ENCODE assay signal across 22 mouse cellular contexts in genomic region chr11:96257141-96257540, GRCm38 (mm10). TPM values are rescaled to one million over a fixed set of nuclear protein-coding genes. Genes with fewer than 3 reads are reported as not detected.
DNase-seq lines count a peak whose midpoint lies in the region; ATAC-seq and TF ChIP-seq lines count a peak whose summit lies in the region.
"Had no signal": no experiment of that assay in that cellular context is flagged by ENCODE, and none has a peak within 500 bp of the region (broad histone marks: within the 10 kb centered on the region; RNA-seq: fewer than 3 reads in every experiment).

No protein-coding gene starts in this region.

- H3K27ac ChIP-seq in kidney, adult 2 months (ENCODE audit: insufficient read depth, low read depth, low read length) = peak overlapping the region; percentile 64; the same call in 1 of the 2 replicates
- peak overlapping the region; percentile 39 for H3K27ac ChIP-seq in kidney, postnatal 0 days
- H3K27ac ChIP-seq in neural tube, embryonic 12.5 days = no peak overlapping the region
- no peak overlapping the region for H3K27ac ChIP-seq in neural tube, embryonic 15.5 days (replicated peaks)
- H3K27ac ChIP-seq: embryonic facial prominence, embryonic 13.5 days; forebrain, embryonic 15.5 days; heart, embryonic 13.5 days; hindbrain, embryonic 12.5 days; hindbrain, postnatal 0 days had no signal

- no peaks in the 10 kb centered on the region for H3K9me3 ChIP-seq in kidney, postnatal 0 days (replicated peaks; ENCODE audit: low read length)
- H3K9me3 ChIP-seq in neural tube, embryonic 12.5 days = no peaks in the 10 kb centered on the region
- H3K9me3 ChIP-seq in neural tube, embryonic 15.5 days (replicated peaks) = no peaks in the 10 kb centered on the region
- H3K9me3 ChIP-seq: embryonic facial prominence, embryonic 13.5 days; forebrain, embryonic 15.5 days; heart, embryonic 13.5 days; hindbrain, embryonic 12.5 days had no signal

- peak overlapping the region; percentile 29; the same call in 1 of the 2 replicates for H3K4me2 ChIP-seq in kidney, postnatal 0 days (ENCODE audit: low read length)
- H3K4me2 ChIP-seq in neural tube, embryonic 12.5 days (replicated peaks) = 0 out of 2 replicates have a peak overlapping the region, but pooled peaks have one; percentile 14
- no peak overlapping the region for H3K4me2 ChIP-seq in neural tube, embryonic 15.5 days
- H3K4me2 ChIP-seq: embryonic facial prominence, embryonic 13.5 days; forebrain, embryonic 15.5 days; heart, embryonic 13.5 days; hindbrain, embryonic 12.5 days had no signal

- TF ChIP-seq CTCF in kidney, adult 2 months (conservative IDR thresholded peaks at IDR 0.05; ENCODE audit: insufficient read depth, insufficient read length, low read depth, low read length) = no peak
- no peak for TF ChIP-seq CTCF in kidney, postnatal 0 days (IDR thresholded peaks at IDR 0.05; ENCODE audit: low read depth)

- ATAC-seq in kidney, postnatal 0 days (replicated peaks; ENCODE audit: low FRiP score, low read depth) = no peak
- ATAC-seq in neural tube, embryonic 12.5 days (ENCODE audit: low FRiP score, low read depth) = no peak
- no peak for ATAC-seq in neural tube, embryonic 15.5 days (ENCODE audit: low FRiP score)
- ATAC-seq: forebrain, embryonic 15.5 days; hindbrain, postnatal 0 days had no signal

- H3K4me1 ChIP-seq in kidney, adult 2 months (ENCODE audit: control insufficient read depth, insufficient read depth, low read length) = peaks cover 44% of the 10 kb centered on the region
- peaks cover 38% of the 10 kb centered on the region for H3K4me1 ChIP-seq in kidney, postnatal 0 days (replicated peaks; ENCODE audit: insufficient read depth, low read length)
- peaks cover 78% of the 10 kb centered on the region for H3K4me1 ChIP-seq in neural tube, embryonic 12.5 days
- peaks cover 68% of the 10 kb centered on the region for H3K4me1 ChIP-seq in neural tube, embryonic 15.5 days
- H3K4me1 ChIP-seq: embryonic facial prominence, embryonic 13.5 days; forebrain, embryonic 15.5 days; heart, embryonic 13.5 days; hindbrain, embryonic 12.5 days had no signal

- 37% methylated on average over 2 of the region's 2 CpGs for WGBS in kidney, adult 2 months
- WGBS in kidney, postnatal 0 days = 33% methylated on average over 2 of the region's 2 CpGs
- 25% methylated on average over 2 of the region's 2 CpGs for WGBS in neural tube, embryonic 12.5 days
- WGBS in neural tube, embryonic 15.5 days = 27% methylated on average over 2 of the region's 2 CpGs

- peak; percentile 9 for DNase-seq in embryo, embryonic 10.5 days (ENCODE audit: low spot score)
- DNase-seq in embryo, embryonic 10 days (ENCODE audit: low spot score) = no peak
- DNase-seq in kidney, adult 2 months = no peak
- no peak for DNase-seq in kidney, postnatal 36 days
- DNase-seq in kidney, postnatal 0 days (ENCODE audit: low spot score) = no peak
- DNase-seq in kidney, postnatal 10 days = no peak
- DNase-seq: adrenal gland, postnatal 14 days; cerebellum, adult 18-20 months; cerebellum, adult 9-11 months; cerebellum, postnatal 36 days; gastrocnemius, postnatal 36 days; heart, adult 11 months; heart, postnatal 36 days had no signal

- H3K27me3 ChIP-seq in kidney, adult 2 months (replicated peaks; ENCODE audit: control insufficient read depth, insufficient read depth, low read length) = no peaks in the 10 kb centered on the region
- H3K27me3 ChIP-seq in kidney, postnatal 0 days (ENCODE audit: insufficient read depth, low read length) = no peaks in the 10 kb centered on the region
- peaks cover 71% of the 10 kb centered on the region for H3K27me3 ChIP-seq in neural tube, embryonic 12.5 days (replicated peaks)
- H3K27me3 ChIP-seq in neural tube, embryonic 15.5 days (replicated peaks) = peaks cover 20% of the 10 kb centered on the region; the same call in 1 of the 2 replicates

- H3K36me3 ChIP-seq in kidney, adult 2 months (ENCODE audit: control insufficient read depth, insufficient read depth, low read length) = no peaks in the 10 kb centered on the region
- H3K36me3 ChIP-seq in kidney, postnatal 0 days (ENCODE audit: insufficient read depth, low read length) = no peaks in the 10 kb centered on the region
- H3K36me3 ChIP-seq in neural tube, embryonic 12.5 days = no peaks in the 10 kb centered on the region
- H3K36me3 ChIP-seq in neural tube, embryonic 15.5 days = no peaks in the 10 kb centered on the region
- H3K36me3 ChIP-seq: embryonic facial prominence, embryonic 13.5 days; forebrain, embryonic 15.5 days; heart, embryonic 13.5 days; hindbrain, embryonic 12.5 days had no signal

- H3K9ac ChIP-seq in kidney, postnatal 0 days (ENCODE audit: low read depth, low read length) = peak overlapping the region; percentile 6; the same call in 1 of the 2 replicates
- H3K9ac ChIP-seq in neural tube, embryonic 12.5 days = no peak overlapping the region
- H3K9ac ChIP-seq in neural tube, embryonic 15.5 days (replicated peaks) = no peak overlapping the region
- H3K9ac ChIP-seq: embryonic facial prominence, embryonic 13.5 days; forebrain, embryonic 15.5 days; heart, embryonic 13.5 days; hindbrain, embryonic 12.5 days had no signal

- TF ChIP-seq POLR2A in kidney, adult 2 months (IDR thresholded peaks at IDR 0.05; ENCODE audit: low read depth, low read length) = no peak

- H3K4me3 ChIP-seq in kidney, adult 2 months (ENCODE audit: insufficient read depth, low read depth, low read length) = no peak overlapping the region
- H3K4me3 ChIP-seq in kidney, postnatal 0 days (replicated peaks; ENCODE audit: low read depth, low read length) = no peak overlapping the region
- H3K4me3 ChIP-seq in neural tube, embryonic 12.5 days = no peak overlapping the region
- H3K4me3 ChIP-seq in neural tube, embryonic 15.5 days (replicated peaks) = no peak overlapping the region
- H3K4me3 ChIP-seq: embryonic facial prominence, embryonic 13.5 days; forebrain, embryonic 15.5 days; heart, embryonic 13.5 days; hindbrain, embryonic 12.5 days had no signal

RNA-seq across cellular contexts. Expression of gene Hoxb9, which starts 14.1 kb away (rescaled TPM):
- polyA plus RNA-seq in kidney, adult 2 months (2012; rRNA removed) = 27.8 and 29.6 TPM in 2 replicates
- 22.6 and 23.1 TPM in 2 replicates for polyA plus RNA-seq in kidney, postnatal 0 days (2015; fragmentation: Nextera tagmentation; extraction: Ambion mirVana)
- 76.1 and 90.5 TPM in 2 replicates for polyA plus RNA-seq in neural tube, embryonic 12.5 days (2016; fragmentation: Nextera tagmentation; extraction: Ambion mirVana)
- polyA plus RNA-seq in neural tube, embryonic 15.5 days (2015; fragmentation: Nextera tagmentation; extraction: Ambion mirVana) = 55.7 and 57.5 TPM in 2 replicates
- polyA plus RNA-seq: C2C12; forebrain, embryonic 15.5 days; heart, embryonic 13.5 days; heart, postnatal 0 days; hindbrain, postnatal 0 days had no signal

RNA-seq across cellular contexts. Expression of gene Hoxb8, which starts 24.6 kb away (rescaled TPM):
- polyA plus RNA-seq in kidney, adult 2 months (2012; rRNA removed) = 51.7 and 69.9 TPM in 2 replicates
- polyA plus RNA-seq in kidney, postnatal 0 days (2015; fragmentation: Nextera tagmentation; extraction: Ambion mirVana) = 8.7 and 12.2 TPM in 2 replicates
- 35.7 and 53.3 TPM in 2 replicates for polyA plus RNA-seq in neural tube, embryonic 12.5 days (2016; fragmentation: Nextera tagmentation; extraction: Ambion mirVana)
- polyA plus RNA-seq in neural tube, embryonic 15.5 days (2015; fragmentation: Nextera tagmentation; extraction: Ambion mirVana) = 63.1 and 71.8 TPM in 2 replicates
- polyA plus RNA-seq: forebrain, embryonic 15.5 days; heart, embryonic 13.5 days; heart, postnatal 0 days had no signal

RNA-seq across cellular contexts. Expression of gene Hoxb7, which starts 29.3 kb away (rescaled TPM):
- 15.5 and 16.5 TPM in 2 replicates for polyA plus RNA-seq in kidney, adult 2 months (2012; rRNA removed)
- 56.1 and 58.9 TPM in 2 replicates for polyA plus RNA-seq in kidney, postnatal 0 days (2015; fragmentation: Nextera tagmentation; extraction: Ambion mirVana)
- 97.1 and 101 TPM in 2 replicates for polyA plus RNA-seq in neural tube, embryonic 12.5 days (2016; fragmentation: Nextera tagmentation; extraction: Ambion mirVana)
- 101 and 115 TPM in 2 replicates for polyA plus RNA-seq in neural tube, embryonic 15.5 days (2015; fragmentation: Nextera tagmentation; extraction: Ambion mirVana)
- polyA plus RNA-seq: forebrain, embryonic 15.5 days had no signal

RNA-seq across cellular contexts. Expression of gene Hoxb6, which starts 35.1 kb away (rescaled TPM):
- polyA plus RNA-seq in kidney, adult 2 months (2012; rRNA removed) = 62.7 and 67.9 TPM in 2 replicates
- 45.0 and 47.8 TPM in 2 replicates for polyA plus RNA-seq in kidney, postnatal 0 days (2015; fragmentation: Nextera tagmentation; extraction: Ambion mirVana)
- polyA plus RNA-seq in neural tube, embryonic 12.5 days (2016; fragmentation: Nextera tagmentation; extraction: Ambion mirVana) = 145 and 151 TPM in 2 replicates
- 109 and 135 TPM in 2 replicates for polyA plus RNA-seq in neural tube, embryonic 15.5 days (2015; fragmentation: Nextera tagmentation; extraction: Ambion mirVana)
- polyA plus RNA-seq: forebrain, embryonic 15.5 days; heart, postnatal 0 days had no signal

RNA-seq across cellular contexts. Expression of gene Hoxb5, which starts 46.0 kb away (rescaled TPM):
- 7.7 and 8.4 TPM in 2 replicates for polyA plus RNA-seq in kidney, adult 2 months (2012; rRNA removed)
- polyA plus RNA-seq in kidney, postnatal 0 days (2015; fragmentation: Nextera tagmentation; extraction: Ambion mirVana) = 10.2 and 12.9 TPM in 2 replicates
- polyA plus RNA-seq in neural tube, embryonic 12.5 days (2016; fragmentation: Nextera tagmentation; extraction: Ambion mirVana) = 79.2 and 94.7 TPM in 2 replicates
- 39.5 and 106 TPM in 2 replicates for polyA plus RNA-seq in neural tube, embryonic 15.5 days (2015; fragmentation: Nextera tagmentation; extraction: Ambion mirVana)
- polyA plus RNA-seq: C2C12; forebrain, embryonic 15.5 days had no signal

Comparison
In these comparisons a context has a peak if more than half of its experiments do, and no peak if none do; other contexts are left out.
1. H3K27ac ChIP-seq: peak in kidney, adult 2 months (single experiment) and kidney, postnatal 0 days (single experiment); none in neural tube, embryonic 12.5 days (single experiment) and neural tube, embryonic 15.5 days (single experiment).